Mouse (Mus musculus) heart, embryonic 10.5 days (tissue): ENCODE results near the gene Gtf3c3. TPM values are rescaled to one million over a fixed set of nuclear protein-coding genes. Genes with fewer than 3 reads are reported as not detected.

ENCODE experiments used
- DNase-seq: peaks from one replicate; pipeline ENCODE4 v3.0.0-alpha.2; 2017; ENCODE audit warnings: low spot score
- H3K27ac ChIP-seq: fragments of 300-500 bp; sonication (generic); 2 replicates; pipeline ENCODE4 v1.5.1; 2016; ENCODE audit warnings: mild to moderate bottlenecking
- H3K27me3 ChIP-seq: fragments of 300-500 bp; sonication (generic); 2 replicates; pipeline ENCODE4 v1.6.1; 2016; ENCODE audit warnings: mild to moderate bottlenecking; ENCODE audit not compliant: poor library complexity, insufficient read depth, severe bottlenecking
- H3K36me3 ChIP-seq: fragments of 300-500 bp; sonication (generic); 2 replicates; pipeline ENCODE4 v1.6.1; 2016; ENCODE audit warnings: mild to moderate bottlenecking, moderate library complexity
- H3K4me1 ChIP-seq: fragments of 300-500 bp; sonication (generic); 2 replicates; pipeline ENCODE4 v1.6.1; 2016; ENCODE audit warnings: mild to moderate bottlenecking
- H3K4me3 ChIP-seq: fragments of 300-500 bp; sonication (generic); 2 replicates; pipeline ENCODE4 v1.5.1; 2016; ENCODE audit warnings: mild to moderate bottlenecking, moderate library complexity
- H3K9me3 ChIP-seq: fragments of 300-500 bp; sonication (generic); 2 replicates; pipeline ENCODE4 v1.6.1; 2016; ENCODE audit warnings: mild to moderate bottlenecking, moderate library complexity
- WGBS: fragments of 180-500 bp; shearing (Covaris S2); methylation state at CpG from one replicate; pipeline ENCODE4 v1.1.7; 2016; 5-methylcytosine and 5-hydroxymethylcytosine counted together
- polyA plus RNA-seq: library from polyadenylated mRNA; unstranded; fragments of >200 nt; fragmentation: Nextera tagmentation; extraction: Ambion mirVana; gene quantifications from 2 replicates; pipeline ENCODE4 v1.2.1, GENCODE M21; 2016

Gtf3c3 gene
- 20.5 and 23.5 TPM in 2 replicates for polyA plus RNA-seq

DNA sequence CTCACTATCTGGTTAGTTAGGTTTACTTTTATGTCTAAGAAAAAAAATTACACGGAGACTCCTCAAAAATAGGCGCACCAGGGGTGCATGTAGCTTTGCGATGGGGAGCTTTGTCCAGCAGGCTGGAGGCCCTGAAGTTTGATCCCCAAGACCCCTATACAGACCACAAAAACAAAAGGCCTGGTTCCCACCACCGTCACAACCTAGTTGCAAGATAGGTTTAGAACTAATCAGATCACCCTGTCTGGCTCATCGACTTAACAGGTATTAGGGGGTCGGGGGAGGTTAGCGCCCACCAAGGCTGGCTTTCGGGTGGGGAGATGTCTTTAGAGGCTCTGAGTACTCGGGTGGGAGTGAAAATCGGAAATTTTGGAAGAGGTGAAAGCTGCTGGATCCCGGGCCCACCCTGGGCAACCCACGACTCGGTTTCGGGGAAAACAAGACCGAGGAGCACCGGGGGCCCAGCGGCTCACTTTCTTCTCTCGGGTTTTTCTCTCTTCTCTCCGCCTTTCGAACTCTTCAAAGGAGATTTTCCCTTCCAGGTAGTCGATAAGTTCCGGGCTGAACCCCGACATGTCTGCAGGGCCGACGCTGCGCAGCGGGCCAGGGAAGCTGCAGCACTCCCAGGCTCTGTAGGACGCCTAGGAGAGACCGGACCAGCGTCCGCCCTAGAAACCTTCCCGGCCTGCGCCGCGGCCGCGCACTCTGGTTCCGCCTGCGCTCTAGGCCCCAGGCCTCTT is at the start of gene Gtf3c3:
TSS of gene Gtf3c3 (minus strand) at position 632 of the 740 bp plus-strand sequence.
- Histone ChIP-seq H3K4me3 (peak within 1 kb of the TSS; percentile 91), H3K27me3 (no peaks in the 10 kb centered on the region), H3K36me3 (peaks cover 16% of the 10 kb centered on the region), H3K9me3 (no peaks in the 10 kb centered on the region), H3K27ac (peak within 1 kb of the TSS; percentile 90), H3K4me1 (peaks cover 5% of the 10 kb centered on the region; the same call in 1 of the 2 replicates)
- 3% methylated on average over 39 of the region's 39 CpGs for WGBS
- peak; percentile 87 for DNase-seq

DNA sequence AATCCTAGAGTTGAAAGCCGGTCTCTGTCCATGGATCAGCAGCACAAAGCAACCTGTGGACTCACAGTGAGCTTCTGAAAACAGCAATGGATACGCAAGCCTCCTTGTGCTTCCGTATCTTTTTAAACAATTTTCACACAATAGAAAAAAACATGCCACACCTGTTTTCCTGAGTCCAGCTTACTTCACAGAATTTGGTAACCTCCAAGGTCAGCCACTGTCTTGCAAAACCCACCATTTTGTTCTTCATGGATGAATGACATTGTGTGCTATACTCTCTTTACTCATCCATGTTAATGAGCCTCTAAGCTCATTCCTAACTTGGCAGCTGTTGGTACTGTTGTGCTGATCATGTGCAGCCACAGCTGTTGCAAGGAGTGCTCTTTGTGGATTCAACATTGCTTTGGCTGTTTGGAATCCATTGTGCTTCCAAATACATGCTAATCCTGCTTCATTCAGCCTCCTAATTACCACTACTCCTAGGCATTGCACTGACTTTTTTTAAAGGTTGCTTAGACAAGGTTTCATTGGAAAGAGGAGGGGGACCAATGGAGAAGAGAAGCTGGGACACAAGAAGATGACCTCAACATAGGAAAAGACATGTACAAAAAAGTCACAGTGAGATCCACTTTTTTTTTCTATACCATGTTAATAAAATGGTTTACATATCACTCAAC is 46.1 kb upstream of the Gtf3c3 start:
- no peaks in the 10 kb centered on the region for H3K4me1 ChIP-seq
- DNase-seq = no peak
- H3K4me3 ChIP-seq = no peak overlapping the region
- H3K9me3 ChIP-seq = no peaks in the 10 kb centered on the region
- H3K27me3 ChIP-seq = no peaks in the 10 kb centered on the region
- WGBS = 89% methylated on average over 3 of the region's 3 CpGs
- H3K36me3 ChIP-seq = peaks cover 26% of the 10 kb centered on the region; the same call in 1 of the 2 replicates
- H3K27ac ChIP-seq = no peak overlapping the region

DNA sequence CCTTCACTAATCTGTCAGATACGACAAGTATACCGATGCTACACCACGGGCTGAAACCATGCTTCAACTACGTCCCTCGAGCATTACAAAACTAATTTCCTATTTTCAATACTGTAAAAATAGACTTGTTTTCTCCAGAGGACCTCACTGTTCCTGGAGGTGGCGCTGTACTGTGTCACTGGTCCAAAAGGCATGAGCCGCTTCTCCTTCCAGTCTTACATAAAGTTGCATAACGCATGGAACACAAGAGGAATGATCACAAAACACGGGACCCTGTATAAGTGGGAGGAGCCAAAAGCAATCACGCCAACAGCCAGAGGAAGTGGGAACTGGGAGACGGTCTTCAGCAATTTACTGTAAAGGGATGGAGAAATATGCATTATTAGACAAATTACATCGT is 41.7 kb upstream of the Gtf3c3 start:
- Histone ChIP-seq H3K4me3 (no peak overlapping the region), H3K27me3 (no peaks in the 10 kb centered on the region), H3K9me3 (no peaks in the 10 kb centered on the region), H3K4me1 (no peaks in the 10 kb centered on the region), H3K27ac (no peak overlapping the region), H3K36me3 (peaks cover 3% of the 10 kb centered on the region; the same call in 1 of the 2 replicates)
- DNase-seq = no peak
- 90% methylated on average over 12 of the region's 12 CpGs for WGBS

DNA sequence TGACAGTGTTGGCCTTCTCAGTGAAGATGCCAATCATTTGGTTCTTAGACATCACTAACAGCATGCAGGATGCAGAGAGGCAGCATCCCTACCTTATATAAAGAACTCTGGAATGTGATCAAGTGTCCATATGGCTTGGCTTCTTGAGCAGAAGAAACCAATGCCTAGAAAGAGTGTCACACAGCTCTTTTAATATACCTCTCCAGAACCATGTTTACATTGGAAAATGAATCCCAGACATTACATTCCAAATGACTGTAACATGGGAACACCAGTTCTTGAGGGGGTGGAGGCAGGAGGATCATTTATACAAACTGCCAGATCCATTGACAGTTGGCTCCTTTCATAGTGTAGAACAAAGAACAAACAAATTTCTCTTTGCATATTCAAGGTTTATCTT is 29.9 kb upstream of the Gtf3c3 start:
- Histone ChIP-seq H3K36me3 (no peaks in the 10 kb centered on the region), H3K27me3 (no peaks in the 10 kb centered on the region), H3K4me3 (no peak overlapping the region), H3K4me1 (no peaks in the 10 kb centered on the region), H3K9me3 (no peaks in the 10 kb centered on the region), H3K27ac (no peak overlapping the region)
- DNase-seq = no peak

DNA sequence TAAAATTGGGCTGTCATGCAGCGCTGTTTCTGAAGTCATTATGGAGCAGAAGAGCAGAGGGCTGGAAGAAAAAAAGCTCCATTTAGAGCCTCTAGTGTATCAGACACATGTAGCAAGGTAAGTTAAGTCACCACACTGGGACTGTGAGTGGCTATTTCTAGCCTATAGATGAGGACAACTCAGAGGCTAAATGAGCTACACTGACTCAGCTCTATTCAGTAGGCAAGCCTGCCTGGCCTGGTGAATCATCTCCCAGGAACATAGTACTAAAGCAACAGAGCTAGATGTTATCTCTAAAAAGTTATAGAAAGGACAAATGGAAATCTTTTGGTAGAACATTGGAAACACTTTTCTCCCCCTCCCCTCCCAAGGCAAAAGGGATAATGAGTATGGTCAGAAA is 28.6 kb upstream of the Gtf3c3 start:
- DNase-seq = no peak
- Histone ChIP-seq H3K36me3 (no peaks in the 10 kb centered on the region), H3K9me3 (no peaks in the 10 kb centered on the region), H3K27me3 (no peaks in the 10 kb centered on the region), H3K4me1 (no peaks in the 10 kb centered on the region), H3K27ac (no peak overlapping the region), H3K4me3 (no peak overlapping the region)
- WGBS = 89% methylated on average over 1 of the region's 1 CpGs

DNA sequence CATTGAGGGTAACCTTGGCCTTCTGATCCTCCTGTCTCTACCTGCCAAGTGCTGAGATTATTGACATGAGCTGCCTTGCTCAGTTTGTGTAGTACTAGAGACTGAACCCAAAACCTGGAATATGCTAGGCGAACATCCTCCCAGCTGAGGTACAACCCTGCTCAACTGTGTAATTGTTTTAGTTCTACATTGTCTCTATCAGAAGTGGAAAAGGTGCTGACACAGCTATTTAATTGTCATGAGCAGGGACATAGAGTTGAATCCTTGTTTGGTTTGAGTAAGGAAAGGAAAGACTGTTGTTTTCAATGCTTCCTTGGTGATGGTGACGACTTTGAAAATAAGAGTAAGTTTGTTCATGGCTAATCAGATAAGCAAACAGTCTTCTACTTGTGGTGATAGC is 13.3 kb upstream of the Gtf3c3 start:
- no peak overlapping the region for H3K4me3 ChIP-seq

DNA sequence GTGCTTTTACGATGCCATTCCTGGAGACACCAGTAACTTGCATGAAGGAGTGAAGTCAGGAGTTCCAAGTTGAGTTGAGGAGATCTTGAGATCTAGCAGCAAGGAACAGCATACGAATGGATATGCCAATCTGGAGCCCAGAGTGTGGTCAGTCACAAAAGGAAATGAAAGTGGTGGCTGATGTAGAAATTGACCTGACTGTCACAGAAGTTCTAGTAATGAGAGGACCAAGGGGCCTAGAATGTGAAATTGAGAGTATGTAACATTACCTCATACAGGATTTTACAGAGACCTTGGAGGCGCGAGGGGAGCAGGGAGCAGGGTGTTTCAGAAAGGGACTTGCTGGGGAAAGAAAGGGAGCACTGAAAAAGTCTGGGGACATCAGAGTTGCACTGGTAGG is 10.1 kb upstream of the Gtf3c3 start:
- DNase-seq = no peak
- 0 out of 2 replicates have a peak, but pooled peaks cover 4% of the 10 kb centered on the region for H3K4me1 ChIP-seq
- H3K4me3 ChIP-seq = no peak overlapping the region
- H3K9me3 ChIP-seq = no peaks in the 10 kb centered on the region
- WGBS = 76% methylated on average over 4 of the region's 4 CpGs
- H3K27ac ChIP-seq = no peak overlapping the region
- no peaks in the 10 kb centered on the region for H3K27me3 ChIP-seq
- H3K36me3 ChIP-seq = no peaks in the 10 kb centered on the region

More for the DNA sequence above, 13.3 kb upstream of the Gtf3c3 start:
- Histone ChIP-seq H3K36me3 (no peaks in the 10 kb centered on the region), H3K27ac (no peak overlapping the region), H3K9me3 (no peaks in the 10 kb centered on the region), H3K4me1 (0 out of 2 replicates have a peak, but pooled peaks cover 4% of the 10 kb centered on the region), H3K27me3 (no peaks in the 10 kb centered on the region)
- DNase-seq = no peak
- WGBS = 77% methylated on average over 2 of the region's 2 CpGs

DNA sequence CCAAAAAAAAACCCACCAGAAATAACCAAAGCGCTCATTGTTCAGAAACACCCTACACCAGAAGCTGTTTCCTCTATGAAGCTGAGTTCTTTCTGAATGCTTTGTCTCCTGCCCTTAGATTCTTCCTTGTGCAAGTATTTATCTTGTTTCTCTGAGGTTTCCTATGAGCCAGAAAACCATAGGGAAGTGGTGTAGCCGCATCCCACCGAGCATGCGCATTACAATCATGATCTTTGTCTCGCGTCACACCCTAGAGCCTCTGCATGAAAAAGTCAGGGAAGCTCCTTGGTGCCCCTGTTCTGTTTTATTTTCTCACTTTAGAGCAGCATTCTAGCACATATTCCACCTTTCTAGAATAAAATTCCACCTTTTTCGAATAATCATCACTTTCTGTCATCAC is 4.9 kb upstream of the Gtf3c3 start:
- Histone ChIP-seq H3K27ac (no peak overlapping the region), H3K4me1 (0 out of 2 replicates have a peak, but pooled peaks cover 4% of the 10 kb centered on the region), H3K9me3 (no peaks in the 10 kb centered on the region), H3K4me3 (no peak overlapping the region), H3K27me3 (no peaks in the 10 kb centered on the region), H3K36me3 (no peaks in the 10 kb centered on the region)
- WGBS = 54% methylated on average over 7 of the region's 7 CpGs
- no peak for DNase-seq

DNA sequence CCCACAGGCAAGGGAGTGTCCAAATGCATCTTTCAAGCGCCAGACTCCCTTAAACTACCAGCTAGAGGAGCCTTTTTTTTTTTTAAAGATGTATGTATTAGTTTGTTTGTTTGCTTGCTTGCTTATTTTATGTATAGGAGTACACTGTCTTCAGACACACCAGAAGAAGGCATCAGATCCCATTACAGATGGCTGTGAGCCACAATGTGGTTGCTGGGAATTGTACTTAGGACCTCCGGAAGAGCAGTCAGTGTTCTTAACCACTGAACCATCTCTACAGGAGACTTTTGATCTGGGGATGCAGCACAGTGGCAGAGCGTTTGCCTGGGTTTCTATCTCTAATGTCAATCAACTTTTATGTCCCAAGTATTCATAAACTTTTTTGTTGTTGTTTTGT is 307 bp upstream of the Gtf3c3 start:
- Histone ChIP-seq H3K9me3 (no peaks in the 10 kb centered on the region), H3K4me1 (peaks cover 5% of the 10 kb centered on the region; the same call in 1 of the 2 replicates), H3K36me3 (peaks cover 11% of the 10 kb centered on the region), H3K27me3 (no peaks in the 10 kb centered on the region), H3K4me3 (peak overlapping the region; percentile 91), H3K27ac (peak overlapping the region; percentile 90)
- WGBS = 51% methylated on average over 3 of the region's 3 CpGs
- no peak for DNase-seq

DNA sequence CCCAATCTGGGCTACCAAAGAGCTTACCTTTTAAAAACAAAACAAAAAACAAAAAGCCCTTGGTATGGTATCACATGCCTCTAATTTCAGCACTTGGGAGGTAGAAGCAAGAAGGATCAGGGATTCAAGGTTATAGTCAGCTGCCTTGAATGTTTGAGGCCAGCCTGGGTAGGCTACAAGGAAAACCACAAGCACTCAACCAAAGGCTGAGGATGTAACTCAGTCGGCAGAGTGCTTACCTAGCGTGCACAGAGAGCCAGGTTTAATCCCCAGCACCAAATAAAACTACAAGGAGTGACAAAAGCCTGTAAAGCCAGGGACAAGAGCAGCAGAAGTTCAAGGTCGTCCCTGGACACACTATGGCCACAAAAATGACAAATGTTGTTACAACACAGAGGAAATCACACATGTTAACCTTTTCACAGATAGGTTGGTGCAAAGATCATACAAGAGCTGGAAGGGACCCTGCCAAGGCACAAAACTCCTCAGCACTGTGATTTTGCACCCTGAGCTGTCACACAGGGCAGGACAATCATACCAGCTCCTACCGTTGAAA is 16.5 kb downstream of the Gtf3c3 start:
- Histone ChIP-seq H3K27ac (no peak overlapping the region), H3K4me1 (no peaks in the 10 kb centered on the region), H3K4me3 (no peak overlapping the region), H3K9me3 (no peaks in the 10 kb centered on the region), H3K27me3 (no peaks in the 10 kb centered on the region), H3K36me3 (peaks cover 80% of the 10 kb centered on the region)
- WGBS = 91% methylated on average over 4 of the region's 4 CpGs
- DNase-seq = no peak

DNA sequence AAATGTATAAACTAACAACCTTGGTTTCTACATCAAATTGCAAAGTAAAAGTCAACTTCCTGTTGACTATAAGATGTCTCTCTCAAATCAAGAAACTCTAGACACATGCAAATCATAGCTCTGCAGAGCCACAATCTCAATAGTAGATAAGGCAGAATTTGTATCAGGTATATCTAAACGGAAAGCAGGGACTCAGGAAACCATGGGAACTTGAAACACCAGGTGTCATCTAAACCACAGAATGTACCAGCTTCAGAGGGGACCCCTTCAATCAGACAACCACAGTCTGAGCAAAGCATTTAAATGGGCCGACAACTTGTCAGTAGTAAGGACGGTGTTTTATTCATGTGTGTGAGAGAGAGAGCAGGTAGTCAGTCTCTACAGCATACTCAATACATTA is 17.1 kb downstream of the Gtf3c3 start:
- Histone ChIP-seq H3K9me3 (no peaks in the 10 kb centered on the region), H3K4me3 (no peak overlapping the region)
- 91% methylated on average over 3 of the region's 3 CpGs for WGBS

DNA sequence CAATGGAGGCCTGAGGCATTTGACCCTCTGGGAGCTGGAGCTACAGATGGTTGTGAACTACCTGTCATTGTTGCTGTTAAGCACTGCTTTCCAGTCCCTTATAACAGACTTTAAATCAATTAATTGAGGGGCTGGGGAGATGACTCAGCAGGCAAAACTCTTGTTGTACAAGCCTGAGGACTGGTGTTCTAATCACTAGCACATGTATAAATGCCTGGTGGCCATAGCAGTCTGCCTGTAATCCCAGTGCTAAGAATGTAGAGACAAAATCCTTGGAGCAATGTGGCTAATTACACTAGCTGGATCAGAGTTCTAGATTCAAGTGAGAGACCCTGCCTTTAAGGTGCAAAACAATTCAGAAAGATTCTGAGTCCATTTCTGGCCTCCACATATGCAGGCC is 36.0 kb downstream of the Gtf3c3 start:
- no peak for DNase-seq
- H3K4me1 ChIP-seq = no peaks in the 10 kb centered on the region
- H3K9me3 ChIP-seq = no peaks in the 10 kb centered on the region
- H3K27ac ChIP-seq = no peak overlapping the region
- H3K36me3 ChIP-seq = peaks cover 65% of the 10 kb centered on the region
- no peak overlapping the region for H3K4me3 ChIP-seq
- H3K27me3 ChIP-seq = no peaks in the 10 kb centered on the region

More for the DNA sequence above, 17.1 kb downstream of the Gtf3c3 start:
- H3K36me3 ChIP-seq = peaks cover 77% of the 10 kb centered on the region
- DNase-seq = no peak
- no peaks in the 10 kb centered on the region for H3K4me1 ChIP-seq
- H3K27me3 ChIP-seq = no peaks in the 10 kb centered on the region
- H3K27ac ChIP-seq = no peak overlapping the region

DNA sequence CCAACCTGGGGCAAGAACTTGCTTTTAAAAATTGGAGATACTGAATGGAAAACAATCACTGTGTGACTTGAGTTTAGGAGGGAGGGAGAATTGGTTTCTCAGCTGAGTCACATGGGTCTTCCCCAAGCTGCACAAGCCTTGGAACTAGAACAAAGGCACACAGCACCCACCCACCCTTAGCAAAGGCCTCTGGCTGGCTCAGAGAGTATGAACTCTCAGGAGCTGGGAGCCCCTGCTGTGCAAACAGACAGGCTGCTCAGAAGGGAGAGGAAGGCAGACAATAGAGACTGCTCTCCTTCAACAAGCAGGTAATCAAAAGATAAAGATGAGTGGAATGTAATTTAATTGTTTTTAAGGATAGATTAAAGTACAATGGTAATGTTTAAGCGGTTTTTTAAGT is 54.5 kb downstream of the Gtf3c3 start:
- H3K9me3 ChIP-seq = no peaks in the 10 kb centered on the region
- no peak for DNase-seq
- 33% methylated on average over 1 of the region's 1 CpGs for WGBS
- no peaks in the 10 kb centered on the region for H3K27me3 ChIP-seq
- no peak overlapping the region for H3K27ac ChIP-seq
- no peak overlapping the region for H3K4me3 ChIP-seq
- H3K4me1 ChIP-seq = no peaks in the 10 kb centered on the region
- peaks cover 4% of the 10 kb centered on the region; the same call in 1 of the 2 replicates for H3K36me3 ChIP-seq
